Mouse (Mus musculus) heart, postnatal 0 days (tissue): ENCODE measurements around the gene Tmem135. TPM values are rescaled to one million over a fixed set of nuclear protein-coding genes. Genes with fewer than 3 reads are reported as not detected.

Experiments
- ATAC-seq: fragments of 200-750 bp; cut with Nextera tagmentation; 2 replicates; pipeline ENCODE4 v1.8.0; 2017; ENCODE audit warnings: low read depth, moderate number of reproducible peaks, moderate library complexity; ENCODE audit not compliant: insufficient read depth
- DNase-seq: peaks from one replicate; pipeline ENCODE4 v3.0.0-alpha.2; 2016; ENCODE audit warnings: low spot score
- H3K27ac ChIP-seq: fragments of 300-500 bp; sonication (generic); 2 replicates; pipeline ENCODE4 v1.5.1; 2014; ENCODE audit warnings: low read depth, mild to moderate bottlenecking
- H3K27me3 ChIP-seq: fragments of 300-500 bp; sonication (generic); 2 replicates; pipeline ENCODE4 v1.6.1; 2014; ENCODE audit warnings: low read length, mixed read lengths; ENCODE audit not compliant: control insufficient read depth, insufficient read depth
- H3K36me3 ChIP-seq: fragments of 300-500 bp; sonication (generic); replicated peaks from 2 replicates; pipeline ENCODE4 v1.6.1; 2014; ENCODE audit warnings: low read length, mixed read lengths; ENCODE audit not compliant: control insufficient read depth, insufficient read depth
- H3K4me1 ChIP-seq: fragments of 300-500 bp; sonication (generic); 2 replicates; pipeline ENCODE4 v1.6.1; 2014; ENCODE audit warnings: antibody characterized with exemption; ENCODE audit not compliant: control insufficient read depth, insufficient read depth
- H3K4me2 ChIP-seq: fragments of 300-500 bp; sonication (generic); 2 replicates; pipeline ENCODE4 v1.6.1; 2014; ENCODE audit warnings: low read depth, mild to moderate bottlenecking, low read length, moderate library complexity
- H3K4me3 ChIP-seq: fragments of 300-500 bp; sonication (generic); 2 replicates; pipeline ENCODE4 v1.5.1; 2014; ENCODE audit warnings: low read depth, low read length
- H3K9ac ChIP-seq: fragments of 300-500 bp; sonication (generic); replicated peaks from 2 replicates; pipeline ENCODE4 v1.6.1; 2014; ENCODE audit warnings: low read depth, low read length, mixed read lengths
- H3K9me3 ChIP-seq: fragments of 300-500 bp; sonication (generic); replicated peaks from 2 replicates; pipeline ENCODE4 v1.6.1; 2016; ENCODE audit warnings: low read length; ENCODE audit not compliant: control insufficient read depth
- CTCF ChIP-seq: IDR thresholded peaks from 2 replicates; pipeline ENCODE4 v1.5.1; 2016; ENCODE audit warnings: antibody characterized with exemption, control low read depth, low read depth
- EP300 ChIP-seq: IDR thresholded peaks from 2 replicates; pipeline ENCODE4 v1.6.1; 2016; ENCODE audit warnings: antibody characterized with exemption, low read depth
- WGBS: fragments of 180-500 bp; shearing (Covaris S2); extraction: QIAGEN DNeasy Blood & Tissue Kit; methylation state at CpG from one replicate; pipeline ENCODE4 v1.1.7; 2014; 5-methylcytosine and 5-hydroxymethylcytosine counted together
- polyA plus RNA-seq: library from polyadenylated mRNA; unstranded; fragments of >200 nt; fragmentation: Nextera tagmentation; extraction: Ambion mirVana; gene quantifications from 2 replicates; pipeline ENCODE4 v1.2.1, GENCODE M21; 2015
- total RNA-seq: library from RNA; depleted of rRNA; stranded (reverse); fragments of >200 nt; gene quantifications from 2 replicates; pipeline ENCODE4 v1.2.3, GENCODE M21; 2014; ENCODE audit warnings: low replicate concordance

Tmem135 gene
- total and polyA plus RNA-seq, 2 experiments from 2014 or later = 31.6 to 70.6 TPM

- DNase-seq (no peak), ATAC-seq (no peak)
- TF ChIP-seq CTCF = no peak
- TF ChIP-seq EP300 = no peak
- H3K9ac ChIP-seq = no peak overlapping the region
- H3K9me3 ChIP-seq = no peaks in the 10 kb centered on the region
- H3K27ac ChIP-seq = no peak overlapping the region
- no peak overlapping the region for H3K4me2 ChIP-seq
- peaks cover 6% of the 10 kb centered on the region for H3K4me1 ChIP-seq
- H3K4me3 ChIP-seq = no peak overlapping the region
- no peaks in the 10 kb centered on the region for H3K27me3 ChIP-seq
- H3K36me3 ChIP-seq = no peaks in the 10 kb centered on the region
- 69% methylated on average over 5 of the region's 5 CpGs for WGBS
These were observed 24.8 kb upstream of the Tmem135 start for GRCm38 (mm10) chr7:89428804-89429203.

- Histone ChIP-seq H3K27me3 (no peaks in the 10 kb centered on the region), H3K4me1 (no peaks in the 10 kb centered on the region), H3K27ac (no peak overlapping the region), H3K4me3 (no peak overlapping the region), H3K36me3 (no peaks in the 10 kb centered on the region), H3K4me2 (no peak overlapping the region), H3K9ac (no peak overlapping the region), H3K9me3 (no peaks in the 10 kb centered on the region)
- WGBS = 31% methylated on average over 5 of the region's 5 CpGs
- no peak for ATAC-seq
- no peak for DNase-seq
- no peak for TF ChIP-seq EP300
- no peak for TF ChIP-seq CTCF
These were observed 23.1 kb upstream of the Tmem135 start for GRCm38 (mm10) chr7:89427101-89427500.

DNA sequence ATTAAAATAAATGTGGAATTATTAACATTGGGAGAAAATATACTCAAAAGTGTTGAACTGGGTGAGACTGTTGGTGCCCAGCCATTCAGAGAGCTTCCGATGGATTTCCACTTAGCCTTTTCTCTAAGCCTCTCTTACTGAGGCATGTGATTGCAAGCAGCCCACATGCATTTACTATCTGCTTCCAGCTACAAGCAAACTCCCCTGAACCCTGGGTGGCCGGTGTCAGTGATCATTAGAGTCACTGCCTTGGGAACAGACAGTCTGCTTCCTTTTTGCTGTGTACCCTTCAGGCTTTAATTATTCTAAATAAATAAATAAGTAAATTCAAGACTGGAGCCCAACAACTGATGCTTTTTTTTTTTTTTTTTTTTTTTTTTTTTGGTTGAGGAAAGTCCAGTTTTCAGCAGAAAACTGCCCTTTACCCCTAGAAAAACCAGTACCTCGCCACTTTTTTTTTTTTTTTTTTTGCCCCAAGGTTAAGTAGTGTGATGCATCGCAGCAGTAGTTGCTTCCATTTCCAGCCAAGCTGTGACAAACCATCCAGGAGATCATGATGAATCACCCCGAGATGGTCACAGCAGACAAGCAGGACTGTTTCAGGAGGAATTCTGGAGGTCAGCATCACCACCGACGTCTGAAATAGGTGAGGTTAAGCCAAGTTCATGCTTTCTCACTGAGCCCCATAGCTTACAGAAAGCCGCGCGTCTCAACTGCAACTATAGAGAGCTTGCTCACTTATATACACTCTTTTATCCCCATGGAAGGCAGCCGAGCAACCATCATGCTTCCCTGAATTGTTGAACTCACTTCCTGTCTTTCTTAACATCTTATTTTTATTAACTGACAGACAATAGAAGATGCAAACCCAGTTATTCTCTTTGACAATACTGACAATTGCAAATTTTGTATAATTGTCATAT lies 22.0 kb upstream of the Tmem135 start:
- Histone ChIP-seq H3K9ac (no peak overlapping the region), H3K4me3 (no peak overlapping the region), H3K4me2 (no peak overlapping the region), H3K36me3 (no peaks in the 10 kb centered on the region), H3K4me1 (no peaks in the 10 kb centered on the region), H3K27ac (no peak overlapping the region), H3K9me3 (no peaks in the 10 kb centered on the region), H3K27me3 (no peaks in the 10 kb centered on the region)
- ATAC-seq (no peak), DNase-seq (no peak)
- WGBS = 45% methylated on average over 11 of the region's 11 CpGs
- TF ChIP-seq CTCF = no peak
- TF ChIP-seq EP300 = no peak

DNA sequence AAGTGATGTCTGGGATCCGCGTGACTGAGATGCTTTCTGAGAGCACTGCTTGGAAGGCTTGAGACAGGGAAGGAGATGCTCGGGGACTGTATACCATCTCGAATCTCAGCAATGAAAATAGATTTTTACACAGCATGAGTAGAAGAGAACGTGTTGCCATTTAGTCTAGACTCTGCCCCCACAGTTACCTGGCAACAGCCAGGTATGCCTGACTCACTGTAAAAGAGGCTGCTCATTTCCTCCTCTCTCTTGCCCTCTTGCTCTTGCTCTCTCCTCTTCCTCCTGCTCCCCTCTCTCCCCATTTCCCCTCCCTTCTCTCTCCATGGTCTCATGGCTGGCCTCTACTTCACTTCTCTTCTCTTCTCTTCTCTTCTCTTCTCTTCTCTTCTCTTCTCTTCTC lies 20.6 kb upstream of the Tmem135 start:
- Histone ChIP-seq H3K4me2 (no peak overlapping the region), H3K9me3 (no peaks in the 10 kb centered on the region), H3K9ac (no peak overlapping the region), H3K4me3 (no peak overlapping the region), H3K27ac (no peak overlapping the region), H3K4me1 (no peaks in the 10 kb centered on the region), H3K27me3 (no peaks in the 10 kb centered on the region), H3K36me3 (no peaks in the 10 kb centered on the region)
- 76% methylated on average over 5 of the region's 5 CpGs for WGBS
- DNase-seq (no peak), ATAC-seq (no peak)
- TF ChIP-seq EP300 = no peak
- TF ChIP-seq CTCF = no peak

GRCm38 (mm10) chr7:89423688-89424255 lies 19.8 kb upstream of the Tmem135 start:
- Histone ChIP-seq H3K27me3 (no peaks in the 10 kb centered on the region), H3K4me3 (no peak overlapping the region), H3K27ac (no peak overlapping the region), H3K9me3 (no peaks in the 10 kb centered on the region), H3K9ac (no peak overlapping the region), H3K4me1 (no peaks in the 10 kb centered on the region), H3K4me2 (no peak overlapping the region), H3K36me3 (no peaks in the 10 kb centered on the region)
- no peak for TF ChIP-seq EP300
- no peak for DNase-seq
- 70% methylated on average over 8 of the region's 8 CpGs for WGBS
- no peak for ATAC-seq
